Mouse (Mus musculus) embryonic fibroblast, embryonic 13.5 days (primary cell): ENCODE measurements around the gene Mob4. TPM values are rescaled to one million over a fixed set of nuclear protein-coding genes. Genes with fewer than 3 reads are reported as not detected.

Experiments
- H3K27ac ChIP-seq: 2 replicates; pipeline ENCODE4 v1.5.1; 2012; ENCODE audit warnings: low read length, control low read depth, inconsistent platforms; ENCODE audit not compliant: insufficient read depth
- H3K4me1 ChIP-seq: 2 replicates; pipeline ENCODE4 v1.6.1; 2011; ENCODE audit warnings: low read length; ENCODE audit not compliant: control insufficient read depth, insufficient read depth
- H3K4me3 ChIP-seq: 2 replicates; pipeline ENCODE4 v1.5.1; 2011; ENCODE audit warnings: mild to moderate bottlenecking, control low read depth, low read length; ENCODE audit not compliant: insufficient read depth
- CTCF ChIP-seq: IDR thresholded peaks from 2 replicates; pipeline ENCODE4 v1.5.1; 2011; ENCODE audit warnings: mild to moderate bottlenecking, control low read depth, low read length, moderate library complexity, borderline replicate concordance; ENCODE audit not compliant: insufficient read depth
- POLR2A ChIP-seq: IDR thresholded peaks from 2 replicates; pipeline ENCODE4 v1.6.1; 2011; ENCODE audit warnings: low read depth, mild to moderate bottlenecking, control low read depth, low read length, moderate library complexity
- polyA plus RNA-seq: library from polyadenylated mRNA; stranded (reverse); fragments of >200 nt; gene quantifications from 2 replicates; pipeline ENCODE4 v1.2.4, GENCODE M21; 2011; ENCODE audit warnings: low read depth; ENCODE audit not compliant: missing spikeins, insufficient read length

Gene Mob4
- polyA plus RNA-seq, 1 experiment = 83.1 TPM

DNA sequence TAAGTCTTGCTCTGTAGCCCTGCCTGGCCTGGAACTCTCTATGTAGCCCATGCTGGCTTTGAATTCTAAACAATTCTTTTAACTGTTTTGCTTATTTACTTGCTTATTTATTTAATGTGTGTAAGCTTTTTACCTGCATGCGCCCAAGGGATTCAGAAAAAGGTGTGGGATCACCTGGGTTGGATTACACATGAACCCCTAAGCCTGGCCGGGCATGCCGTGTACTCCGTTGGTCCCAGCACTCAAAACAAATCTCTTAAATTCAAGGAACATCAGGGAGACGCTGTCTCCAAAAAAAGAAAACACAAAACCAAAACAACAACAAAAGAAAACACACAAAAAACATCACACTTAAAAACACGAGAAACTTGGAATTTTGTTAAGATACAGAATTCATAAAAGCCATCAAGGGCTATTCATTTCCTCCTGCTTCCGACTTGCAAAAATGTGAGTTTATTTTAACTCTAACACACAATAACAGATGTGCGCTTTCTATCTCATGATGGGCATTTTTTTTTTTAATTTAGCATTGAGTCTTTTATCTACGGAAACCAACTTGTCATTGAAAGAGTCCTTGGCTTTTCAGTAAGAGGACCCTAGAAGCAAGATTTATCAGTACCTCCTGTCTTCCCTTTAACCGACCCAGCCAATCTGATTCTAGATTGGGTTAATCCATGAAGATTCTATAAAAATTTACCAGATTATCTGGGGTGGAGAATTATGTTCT lies 678 bp upstream of the Mob4 start:
- peak overlapping the region; percentile 55 for H3K4me3 ChIP-seq
- TF ChIP-seq POLR2A (no peak), CTCF (no peak)
- peak overlapping the region; percentile 42; the same call in 1 of the 2 replicates for H3K27ac ChIP-seq
- peaks cover 2% of the 10 kb centered on the region; the same call in 1 of the 2 replicates for H3K4me1 ChIP-seq

DNA sequence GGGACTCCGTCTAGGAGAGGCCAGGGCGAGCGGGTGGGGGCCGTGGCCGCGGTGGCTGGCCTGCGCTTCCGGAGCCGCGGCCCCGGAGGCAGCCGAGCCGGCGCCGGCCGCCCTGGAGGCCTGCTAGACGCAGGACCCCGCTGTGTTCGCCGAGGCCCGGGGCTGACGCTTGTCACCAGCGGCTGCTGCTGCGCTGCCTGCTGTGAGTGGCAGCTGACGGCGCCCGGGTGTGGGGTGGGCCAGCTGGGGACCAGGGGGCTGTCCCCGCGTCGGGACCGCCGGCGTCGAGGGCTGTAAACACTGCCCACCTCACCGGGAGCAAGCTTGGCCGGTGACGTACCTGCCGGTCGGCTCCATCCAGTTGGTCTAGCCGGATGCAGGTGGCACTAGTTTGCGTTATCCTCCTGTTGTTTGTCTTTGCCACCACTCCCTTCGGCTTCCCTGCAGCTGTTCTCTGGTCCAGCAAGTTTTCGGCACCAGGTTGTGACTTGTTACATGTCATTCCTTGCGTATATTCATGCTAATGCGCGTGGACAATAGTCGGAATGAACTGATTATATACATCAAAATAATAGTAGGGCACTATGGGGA lies 488 bp downstream of the Mob4 start:
- H3K4me1 ChIP-seq = peaks cover 2% of the 10 kb centered on the region; the same call in 1 of the 2 replicates
- TF ChIP-seq POLR2A (no peak), CTCF (no peak)
- peak overlapping the region; percentile 74 for H3K4me3 ChIP-seq
- H3K27ac ChIP-seq = peak overlapping the region; percentile 78

DNA sequence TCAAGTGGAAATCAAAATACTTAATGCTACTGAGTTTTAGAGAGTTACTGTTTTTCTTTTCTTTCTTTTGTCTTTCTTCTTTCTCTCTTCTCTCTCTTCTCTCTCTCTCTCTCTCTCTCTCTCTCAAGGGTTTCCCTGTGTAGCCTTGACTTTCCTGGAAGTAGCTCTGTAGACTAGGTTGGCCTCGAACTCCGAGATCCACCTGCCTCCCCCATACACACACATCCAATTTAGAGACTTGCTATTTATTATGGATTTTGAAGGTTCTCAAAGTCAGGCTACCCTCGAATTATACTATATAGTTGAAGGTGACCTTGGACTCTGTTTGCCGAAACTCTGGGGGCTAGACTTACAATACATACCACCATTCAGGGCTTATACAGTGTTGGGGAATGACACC lies 1.3 kb downstream of the Mob4 start:
- H3K4me3 ChIP-seq = peak overlapping the region; percentile 74
- H3K4me1 ChIP-seq = peaks cover 2% of the 10 kb centered on the region; the same call in 1 of the 2 replicates
- TF ChIP-seq CTCF (no peak), POLR2A (no peak)
- H3K27ac ChIP-seq = no peak overlapping the region

DNA sequence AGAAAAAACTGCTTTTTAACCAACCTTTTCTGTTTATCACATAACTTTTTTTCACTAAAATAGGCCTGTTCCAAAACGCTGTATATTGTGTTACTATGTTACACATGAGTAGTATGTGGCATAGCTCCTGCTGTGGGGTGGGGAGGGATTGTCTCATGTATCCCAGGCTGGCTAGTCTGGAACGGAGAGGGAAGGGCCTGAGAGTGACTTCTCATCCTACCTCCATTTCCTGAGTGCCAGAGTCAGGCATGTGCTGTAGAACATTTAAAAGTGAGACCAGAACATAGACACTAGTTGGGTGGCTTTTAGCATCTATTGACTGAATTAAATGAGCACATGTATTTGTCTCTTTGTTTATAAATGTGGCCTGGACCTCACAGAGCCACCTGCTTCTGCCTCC lies 2.1 kb downstream of the Mob4 start:
- TF ChIP-seq POLR2A (no peak), CTCF (no peak)
- Histone ChIP-seq H3K27ac (no peak overlapping the region), H3K4me3 (no peak overlapping the region), H3K4me1 (peaks cover 2% of the 10 kb centered on the region; the same call in 1 of the 2 replicates)

DNA sequence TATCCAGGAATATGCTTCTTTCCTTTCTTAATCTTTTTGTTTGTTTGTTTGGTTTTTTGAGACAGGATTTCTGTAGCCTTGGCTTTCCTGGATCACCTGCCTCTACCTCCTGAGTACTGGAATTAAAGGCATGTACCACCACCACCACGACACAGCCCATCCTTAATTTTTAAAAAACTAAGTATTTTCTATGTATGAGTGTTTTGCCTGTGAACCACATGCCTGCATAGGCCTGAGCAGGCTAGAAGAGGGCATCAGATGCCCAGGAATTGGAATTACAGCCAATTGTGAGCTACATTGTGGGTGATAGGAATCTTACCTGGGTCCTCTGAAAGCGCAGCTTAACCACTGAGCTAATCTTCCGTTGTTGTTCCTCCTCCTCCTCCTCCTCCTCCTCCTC lies 3.3 kb downstream of the Mob4 start:
- Histone ChIP-seq H3K4me1 (peaks cover 2% of the 10 kb centered on the region; the same call in 1 of the 2 replicates), H3K4me3 (no peak overlapping the region)
- TF ChIP-seq POLR2A (no peak), CTCF (no peak)

DNA sequence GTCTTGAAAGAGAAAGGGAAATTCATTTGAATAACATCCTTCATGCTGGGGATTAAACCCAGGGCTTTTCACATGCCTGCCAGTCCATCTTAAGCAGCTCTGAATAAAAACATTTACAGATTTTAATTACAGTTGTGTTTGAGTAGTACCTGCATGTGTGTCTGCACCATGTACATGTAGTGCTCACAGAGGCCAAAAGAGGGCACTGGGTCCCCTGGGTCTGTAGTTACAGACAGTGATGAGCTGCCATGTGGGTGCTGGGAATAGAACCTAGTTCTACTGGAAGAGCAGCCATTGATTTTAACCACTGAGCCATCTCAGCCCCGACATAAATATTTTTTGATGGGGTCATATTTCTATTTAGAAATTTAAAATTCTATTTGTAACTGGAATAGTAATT lies 4.8 kb downstream of the Mob4 start:
- H3K4me3 ChIP-seq = no peak overlapping the region

More for the DNA sequence above, 3.3 kb downstream of the Mob4 start:
- H3K27ac ChIP-seq = no peak overlapping the region

DNA sequence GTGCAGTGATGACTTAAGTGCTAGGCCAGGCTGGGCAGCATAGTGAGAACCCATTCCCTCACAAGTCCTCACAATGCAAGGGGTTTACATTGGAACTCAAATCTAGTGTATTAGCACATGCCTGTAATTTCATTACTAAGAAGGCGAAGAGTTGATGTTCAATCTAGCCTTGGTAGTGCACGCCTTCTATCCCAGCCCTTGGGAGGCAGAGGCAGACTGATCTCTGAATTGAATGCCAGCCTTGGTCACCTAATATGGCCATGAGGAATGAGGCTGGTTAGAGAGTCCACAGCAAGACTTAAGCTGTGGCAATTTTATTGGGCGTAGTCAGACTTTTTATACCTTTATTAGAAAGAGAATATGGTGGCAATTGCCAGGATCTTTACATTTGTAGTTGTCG lies 13.3 kb downstream of the Mob4 start:
- TF ChIP-seq CTCF (no peak), POLR2A (no peak)
- H3K4me3 ChIP-seq = no peak overlapping the region
- H3K4me1 ChIP-seq = no peaks in the 10 kb centered on the region
- no peak overlapping the region for H3K27ac ChIP-seq

More for the DNA sequence above, 4.8 kb downstream of the Mob4 start:
- TF ChIP-seq POLR2A = no peak
- no peak for TF ChIP-seq CTCF
- Histone ChIP-seq H3K27ac (no peak overlapping the region), H3K4me1 (peaks cover 2% of the 10 kb centered on the region; the same call in 1 of the 2 replicates)

DNA sequence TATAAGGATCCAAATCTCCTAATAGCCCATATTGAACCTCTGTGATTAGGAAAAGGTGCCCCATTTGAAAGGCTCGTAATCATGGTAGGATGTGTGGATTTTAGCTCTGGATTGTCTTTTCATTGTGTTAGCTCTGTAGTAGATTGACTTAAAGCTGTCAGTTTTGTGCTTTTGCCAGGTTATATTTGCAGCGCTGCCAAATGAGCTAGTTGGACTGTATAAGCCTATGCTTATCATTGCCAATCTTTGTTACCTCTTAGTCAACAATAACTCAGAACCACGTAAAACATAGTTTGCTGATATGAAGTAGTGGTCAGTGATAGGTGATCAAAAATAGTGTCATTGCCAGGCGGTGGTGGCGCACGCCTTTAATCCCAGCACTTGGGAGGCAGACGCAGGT lies 14.5 kb downstream of the Mob4 start:
- Histone ChIP-seq H3K4me1 (no peaks in the 10 kb centered on the region), H3K4me3 (no peak overlapping the region), H3K27ac (no peak overlapping the region)
- TF ChIP-seq CTCF = no peak
- TF ChIP-seq POLR2A = no peak

DNA sequence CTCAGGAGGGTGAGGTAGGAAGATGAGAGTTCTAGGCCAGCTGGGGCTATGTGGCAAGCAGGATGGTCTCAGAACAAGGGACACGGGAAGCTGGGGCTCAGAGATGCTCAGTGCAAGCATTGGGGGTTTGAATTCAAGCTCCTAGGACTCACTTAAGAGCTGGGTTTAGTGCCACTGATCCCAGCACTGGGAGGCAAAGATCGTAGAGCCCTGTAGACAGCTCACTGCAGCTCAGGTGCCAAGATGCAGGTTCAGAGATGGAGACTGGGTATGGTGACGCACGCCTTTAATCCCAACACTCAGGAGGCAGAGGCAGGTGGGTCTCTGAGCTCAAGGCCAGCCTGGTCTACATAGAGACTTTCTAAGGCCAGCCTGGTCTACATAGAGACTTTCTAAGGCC lies 26.3 kb downstream of the Mob4 start:
- Histone ChIP-seq H3K4me3 (no peak overlapping the region), H3K27ac (no peak overlapping the region), H3K4me1 (no peaks in the 10 kb centered on the region)
- no peak for TF ChIP-seq POLR2A
- TF ChIP-seq CTCF = no peak

DNA sequence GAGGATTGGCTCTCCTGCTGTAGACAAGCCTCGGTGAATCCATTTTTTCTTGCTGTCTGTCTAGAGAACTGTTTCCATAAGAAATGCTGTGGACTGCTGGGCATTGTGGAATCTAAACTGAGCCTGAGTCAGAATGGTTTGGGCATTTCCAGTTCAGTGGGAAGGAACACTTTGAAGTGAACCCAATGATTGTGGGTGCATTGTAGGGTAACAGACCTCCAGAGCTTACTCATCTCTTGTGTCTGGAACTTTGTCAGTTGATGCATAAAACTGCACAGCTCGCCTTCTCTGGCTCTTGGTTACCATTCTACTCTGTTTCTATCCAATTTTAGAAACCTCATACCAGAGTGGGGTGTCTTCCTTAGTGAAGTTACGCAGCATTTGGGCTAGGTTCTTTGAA lies 27.2 kb downstream of the Mob4 start:
- H3K4me3 ChIP-seq = no peak overlapping the region
- TF ChIP-seq POLR2A (no peak), CTCF (no peak)
- no peak overlapping the region for H3K27ac ChIP-seq
- H3K4me1 ChIP-seq = no peaks in the 10 kb centered on the region
